Mouse (Mus musculus) splenic B cell, adult 2 months (primary cell): ENCODE measurements around the gene Mrps23.
"Not testable (repeated sequence)": the region's sequence is repeated elsewhere in the genome, so short reads cannot be mapped to it uniquely, and the experiment has no call there.

Experiments
- DNase-seq: peaks from one replicate; pipeline ENCODE4 v3.0.0-alpha.2; 2011; ENCODE audit warnings: low read depth, low spot score
- H3K27me3 ChIP-seq: 2 replicates; pipeline ENCODE4 v1.6.1; 2012; ENCODE audit warnings: mild to moderate bottlenecking, low read length, moderate library complexity, mixed read lengths; ENCODE audit not compliant: control insufficient read depth, poor library complexity, insufficient read depth, severe bottlenecking
- H3K36me3 ChIP-seq: 2 replicates; pipeline ENCODE4 v1.6.1; 2012; ENCODE audit warnings: mild to moderate bottlenecking, low read length, moderate library complexity, mixed read lengths; ENCODE audit not compliant: control insufficient read depth, poor library complexity, insufficient read depth, severe bottlenecking

The Mrps23 gene

GRCm38 (mm10) chr11:88188216-88188615 is 16.0 kb upstream of the Mrps23 start:
- no peak for DNase-seq
- H3K27me3 ChIP-seq: no peaks in the 10 kb centered on the region

GRCm38 (mm10) chr11:88188635-88189034 is 15.6 kb upstream of the Mrps23 start:
- no peak for DNase-seq
- no peaks in the 10 kb centered on the region for H3K36me3 ChIP-seq
- no peaks in the 10 kb centered on the region for H3K27me3 ChIP-seq

More at GRCm38 (mm10) chr11:88188216-88188615, 16.0 kb upstream of the Mrps23 start:
- no peaks in the 10 kb centered on the region for H3K36me3 ChIP-seq

GRCm38 (mm10) chr11:88192595-88192994 is 11.6 kb upstream of the Mrps23 start:
- Histone ChIP-seq H3K27me3 (no peaks in the 10 kb centered on the region), H3K36me3 (no peaks in the 10 kb centered on the region)
- no peak for DNase-seq

DNA sequence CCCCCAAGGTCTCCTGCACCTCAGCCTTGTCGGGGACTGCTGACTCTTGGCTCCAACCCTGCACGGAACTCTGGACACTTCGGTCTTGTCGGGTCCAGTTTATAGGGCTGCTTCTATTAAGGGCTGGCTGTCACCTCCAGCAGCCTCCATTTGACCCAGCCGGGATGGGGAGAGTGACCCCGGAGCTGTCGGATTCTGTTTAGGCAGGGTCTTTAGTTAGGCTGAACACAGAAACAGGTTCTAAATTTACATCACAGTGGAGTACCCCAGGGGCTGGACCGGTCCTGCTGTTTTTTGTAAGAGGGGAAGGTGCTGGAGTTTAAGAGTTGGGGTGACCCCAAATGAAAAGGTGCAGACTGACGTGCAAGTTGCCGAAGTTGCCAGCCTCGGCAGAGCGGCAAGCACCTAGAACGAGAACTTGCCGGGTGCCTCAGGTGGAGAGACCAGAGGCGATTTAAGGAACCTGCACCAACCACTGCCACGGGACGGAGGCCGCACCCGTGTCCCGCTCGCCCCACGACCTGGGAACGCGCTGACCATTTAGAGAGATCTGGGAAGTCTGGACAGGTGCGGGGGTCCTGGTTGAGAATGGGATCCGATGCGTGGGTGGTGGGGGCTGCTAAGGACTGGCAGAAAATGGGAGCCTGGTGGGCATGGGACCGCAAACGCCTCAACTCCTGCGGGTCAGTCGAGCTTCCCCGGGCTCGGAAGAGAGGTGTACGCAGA is 10.9 kb upstream of the Mrps23 start:
- H3K36me3 ChIP-seq: no peaks in the 10 kb centered on the region
- H3K27me3 ChIP-seq: no peaks in the 10 kb centered on the region
- peak; percentile 53 for DNase-seq

DNA sequence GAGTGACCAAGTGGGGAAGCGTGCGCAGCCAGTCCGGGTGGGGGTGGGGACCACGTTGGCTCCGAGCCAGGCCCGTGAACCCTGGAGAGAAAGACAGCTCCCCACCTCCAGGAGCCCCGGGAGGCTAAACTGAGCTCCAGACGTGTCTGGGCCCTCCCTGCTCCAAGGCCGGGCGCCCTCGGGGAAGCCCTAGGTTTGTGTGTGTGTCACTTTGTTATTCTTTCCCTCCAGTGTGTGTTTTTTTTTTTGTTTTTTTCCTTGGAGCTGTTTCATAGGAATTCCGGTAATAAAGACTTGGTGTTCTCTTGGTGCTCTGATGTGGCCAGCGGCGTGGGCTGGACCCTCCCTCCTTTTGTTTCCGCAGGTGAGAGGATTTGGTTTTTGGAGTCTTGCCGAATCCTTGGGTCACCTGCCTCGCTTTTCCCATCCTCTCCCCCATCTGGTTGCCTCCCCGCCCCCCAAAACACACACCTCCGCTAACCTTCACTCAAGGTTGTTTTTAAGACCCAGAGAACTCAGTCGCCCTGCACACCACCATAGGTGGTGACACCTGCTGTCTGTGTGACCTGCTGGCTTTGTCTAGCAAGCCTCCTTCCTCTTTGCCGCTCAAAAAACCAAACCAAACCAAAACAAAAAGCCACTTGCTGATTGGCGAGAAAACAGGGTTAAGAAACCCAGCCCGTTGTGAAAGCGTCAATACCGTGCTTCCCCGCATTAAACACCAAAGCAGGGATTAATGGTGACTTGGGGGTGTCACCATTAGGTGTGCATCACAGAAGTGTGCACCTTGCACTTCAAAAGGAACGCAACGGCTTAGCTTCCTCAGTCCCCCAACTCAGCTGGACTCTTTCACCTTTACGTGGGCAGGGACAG is 10.1 kb upstream of the Mrps23 start:
- Histone ChIP-seq H3K27me3 (no peaks in the 10 kb centered on the region), H3K36me3 (no peaks in the 10 kb centered on the region)
- peak; percentile 79 for DNase-seq

GRCm38 (mm10) chr11:88195699-88196098 is 8.5 kb upstream of the Mrps23 start:
- H3K27me3 ChIP-seq, H3K36me3 ChIP-seq, DNase-seq: not testable (repeated sequence)

DNA sequence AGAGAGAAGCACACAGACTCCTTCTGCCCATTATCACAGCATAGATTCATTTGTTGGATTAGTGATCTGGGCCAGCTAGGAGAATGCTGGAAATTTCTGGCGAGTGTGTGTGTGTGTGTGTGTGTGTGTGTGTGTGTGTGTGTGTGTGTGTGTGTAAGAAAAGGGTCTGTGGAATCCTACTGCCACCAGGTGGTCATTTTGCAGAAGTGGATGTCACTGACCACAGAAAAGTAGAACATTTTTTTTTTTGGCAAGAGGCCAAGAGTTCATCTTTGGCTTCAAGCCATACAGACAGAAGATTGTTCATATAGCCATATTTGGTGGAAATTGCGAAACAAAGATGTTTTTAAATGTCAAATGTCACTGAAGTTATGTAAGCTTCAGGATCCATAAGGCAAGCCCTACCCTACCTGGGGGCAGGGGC is 7.0 kb upstream of the Mrps23 start:
- peak; percentile 88 for DNase-seq
- Histone ChIP-seq H3K36me3 (no peaks in the 10 kb centered on the region), H3K27me3 (no peaks in the 10 kb centered on the region)

DNA sequence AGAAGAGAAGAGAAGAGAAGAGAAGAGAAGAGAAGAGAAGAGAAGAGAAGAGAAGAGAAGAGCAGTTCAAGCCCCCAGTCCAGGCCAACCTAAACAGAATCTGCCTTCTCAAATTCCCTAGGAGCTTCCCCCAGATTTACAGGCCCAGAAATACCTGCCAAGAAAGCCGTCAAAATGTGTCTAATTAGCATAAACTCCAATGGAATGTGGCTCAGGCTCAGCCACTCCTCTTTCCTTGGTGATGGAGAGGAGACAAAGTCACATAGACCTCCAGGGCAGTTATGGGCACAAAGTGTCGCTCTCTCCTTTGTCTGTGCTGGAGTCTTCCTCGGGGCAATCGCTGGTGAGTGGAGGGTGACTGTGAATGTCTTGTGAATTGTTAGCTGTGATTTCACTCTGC is 6.0 kb upstream of the Mrps23 start:
- no peak for DNase-seq
- Histone ChIP-seq H3K27me3 (no peaks in the 10 kb centered on the region), H3K36me3 (no peaks in the 10 kb centered on the region)

DNA sequence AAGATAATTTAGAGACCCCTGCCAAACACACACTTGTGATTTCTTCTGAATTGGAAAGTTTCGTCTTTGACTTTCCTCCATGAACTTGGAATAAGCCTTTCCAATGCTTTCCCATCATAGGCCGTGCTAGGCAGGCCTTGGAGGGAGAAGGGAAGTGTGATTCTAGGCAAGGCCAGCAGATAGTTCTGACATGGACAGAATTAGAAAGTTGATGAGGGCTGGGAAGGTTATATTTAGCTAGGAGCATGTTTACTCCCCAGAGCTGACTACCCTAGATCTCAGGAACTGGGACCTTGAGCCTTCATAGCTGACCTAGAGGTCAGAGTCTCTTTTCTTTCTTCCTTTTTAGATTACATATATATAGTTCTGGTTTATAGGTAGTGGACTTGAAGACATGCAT is 3.0 kb upstream of the Mrps23 start:
- Histone ChIP-seq H3K36me3 (no peaks in the 10 kb centered on the region), H3K27me3 (no peaks in the 10 kb centered on the region)
- DNase-seq: no peak

GRCm38 (mm10) chr11:88202077-88202476 is 2.1 kb upstream of the Mrps23 start:
- Histone ChIP-seq H3K36me3 (no peaks in the 10 kb centered on the region), H3K27me3 (no peaks in the 10 kb centered on the region)
- no peak for DNase-seq

DNA sequence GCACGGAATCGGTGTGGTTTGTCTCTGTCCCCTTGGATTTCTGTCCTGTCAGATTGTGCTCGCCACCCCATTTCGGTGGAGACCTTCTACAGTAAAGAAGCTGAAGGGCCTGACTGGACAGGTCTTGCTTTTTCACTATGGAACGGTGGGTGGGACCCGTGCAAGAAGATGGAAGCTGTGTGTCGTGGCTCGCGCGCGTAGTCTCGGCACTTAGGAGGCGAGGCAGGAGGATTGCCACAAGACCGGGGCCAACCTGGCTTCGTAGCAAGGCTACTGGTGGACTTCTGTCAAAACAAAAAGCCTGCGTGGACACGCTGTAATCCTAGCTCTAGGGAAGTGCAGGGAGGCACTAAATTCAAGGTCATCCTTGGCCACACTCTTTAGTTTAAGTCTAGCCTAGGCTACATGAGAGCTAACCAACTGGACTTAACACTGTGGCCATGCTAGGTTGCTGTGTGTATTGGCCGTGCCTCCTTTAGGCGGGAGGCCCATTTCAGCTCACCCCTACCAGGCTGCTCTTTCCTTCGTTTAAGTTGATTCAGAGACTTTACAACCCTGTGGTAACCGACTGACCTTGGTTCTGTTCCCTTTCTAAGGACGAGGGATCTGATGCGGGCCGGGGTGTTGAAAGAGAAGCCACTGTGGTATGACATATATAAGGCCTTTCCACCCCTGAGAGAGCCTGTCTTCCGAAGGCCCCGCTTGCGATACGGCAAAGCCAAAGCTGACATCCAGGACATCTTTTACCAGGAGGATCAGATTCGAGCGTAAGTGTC is 593 bp downstream of the Mrps23 start:
- DNase-seq: no peak
- Histone ChIP-seq H3K27me3 (no peaks in the 10 kb centered on the region), H3K36me3 (peaks cover 3% of the 10 kb centered on the region; the same call in 1 of the 2 replicates)

GRCm38 (mm10) chr11:88206576-88206975 is 2.4 kb downstream of the Mrps23 start:
- peak; percentile 40 for DNase-seq
- H3K27me3 ChIP-seq, H3K36me3 ChIP-seq: not testable (repeated sequence)

GRCm38 (mm10) chr11:88207697-88208096 is 3.5 kb downstream of the Mrps23 start:
- H3K27me3 ChIP-seq: no peaks in the 10 kb centered on the region
- DNase-seq: no peak
- peaks cover 7% of the 10 kb centered on the region; the same call in 1 of the 2 replicates for H3K36me3 ChIP-seq

DNA sequence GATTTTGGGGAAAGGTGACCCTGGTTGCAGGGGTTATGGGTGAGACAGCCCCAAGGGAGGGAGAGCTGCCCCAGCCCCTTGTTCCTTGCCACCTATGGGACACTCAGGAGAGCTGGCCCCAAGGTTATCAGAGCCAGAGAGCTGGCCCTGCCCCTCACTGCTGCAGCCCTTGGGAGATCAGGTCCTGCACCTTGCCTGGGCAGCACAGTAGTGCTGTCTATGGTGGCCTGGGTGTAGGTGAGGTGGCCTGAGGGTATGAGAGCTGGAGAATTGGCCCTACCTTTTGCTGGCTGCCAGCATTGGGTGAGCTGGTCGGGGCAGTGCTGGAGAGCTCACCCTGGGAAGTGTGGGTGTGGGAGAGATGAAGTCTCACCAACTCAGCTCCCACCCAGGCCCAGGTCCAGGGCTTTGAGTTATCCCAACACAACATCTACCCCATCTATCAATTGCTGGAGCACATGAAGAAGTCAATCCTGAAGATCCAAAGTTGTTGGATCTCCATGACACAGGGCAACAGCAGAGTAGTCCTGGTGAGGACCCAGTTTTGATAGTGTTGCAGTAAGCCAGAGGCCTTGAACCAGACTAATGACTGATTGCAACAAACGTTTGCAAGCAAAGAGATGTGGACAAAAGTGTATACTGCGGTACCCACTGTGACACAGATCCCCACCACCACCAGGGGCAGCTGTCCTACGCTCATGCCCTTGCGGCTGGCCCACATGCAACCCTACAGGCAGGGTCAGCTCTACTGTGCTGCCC is 7.8 kb downstream of the Mrps23 start:
- DNase-seq: no peak
- H3K36me3 ChIP-seq: peaks cover 7% of the 10 kb centered on the region; the same call in 1 of the 2 replicates
- no peaks in the 10 kb centered on the region for H3K27me3 ChIP-seq
